Mouse (Mus musculus): ENCODE data around the gene Mphosph9.
"Not testable (repeated sequence)": the region's sequence is repeated elsewhere in the genome, so short reads cannot be mapped to it uniquely, and the experiment has no call there.

The Mphosph9 gene

DNA sequence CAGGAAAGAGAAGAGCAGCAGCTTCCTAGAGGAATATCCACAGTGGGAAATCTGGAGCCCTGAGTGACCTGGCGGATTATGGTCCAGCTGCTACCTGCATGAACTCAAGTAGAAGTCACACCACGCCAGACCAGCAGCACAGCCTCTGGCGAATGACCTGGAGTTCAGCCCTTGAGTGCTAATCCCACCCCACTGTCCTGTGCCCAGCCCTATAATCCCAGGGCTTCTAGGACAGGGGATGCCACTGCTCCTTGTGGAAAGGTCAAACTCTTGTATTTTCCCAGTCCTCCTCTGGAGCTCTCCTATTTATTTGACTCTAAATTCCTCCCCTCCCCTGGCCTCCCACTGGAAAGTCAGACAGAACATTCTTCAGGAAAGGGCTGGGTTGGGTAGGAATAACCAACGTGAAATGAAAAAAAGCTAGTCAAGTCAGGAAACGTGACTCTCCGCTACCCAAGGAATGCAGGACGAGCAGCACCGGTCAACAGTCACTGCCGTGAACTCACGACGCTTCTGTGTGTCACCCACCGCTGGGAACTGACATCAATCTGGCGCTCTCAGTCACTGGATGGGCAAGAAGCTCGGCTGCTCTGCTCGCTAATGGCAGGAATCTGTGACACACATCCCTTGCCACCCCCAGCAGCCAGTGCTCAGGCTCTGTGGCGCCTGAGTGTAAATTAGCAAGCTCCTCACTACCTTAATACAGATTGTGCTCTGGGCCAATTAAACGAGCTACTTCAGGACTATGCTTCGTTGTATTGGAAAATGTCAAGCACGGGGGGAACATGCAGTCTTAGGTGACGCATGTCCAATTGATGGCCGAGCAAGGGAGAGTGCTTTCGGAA lies 86.7 kb downstream of the Mphosph9 start:
- in situ Hi-C loops (cut with MseI, MboI) = no loop called here

- in situ Hi-C loops (cut with MseI, MboI) = no loop called here
Observed at GRCm38 (mm10) chr5:124236180-124236579, 91.6 kb downstream of the Mphosph9 start.

DNA sequence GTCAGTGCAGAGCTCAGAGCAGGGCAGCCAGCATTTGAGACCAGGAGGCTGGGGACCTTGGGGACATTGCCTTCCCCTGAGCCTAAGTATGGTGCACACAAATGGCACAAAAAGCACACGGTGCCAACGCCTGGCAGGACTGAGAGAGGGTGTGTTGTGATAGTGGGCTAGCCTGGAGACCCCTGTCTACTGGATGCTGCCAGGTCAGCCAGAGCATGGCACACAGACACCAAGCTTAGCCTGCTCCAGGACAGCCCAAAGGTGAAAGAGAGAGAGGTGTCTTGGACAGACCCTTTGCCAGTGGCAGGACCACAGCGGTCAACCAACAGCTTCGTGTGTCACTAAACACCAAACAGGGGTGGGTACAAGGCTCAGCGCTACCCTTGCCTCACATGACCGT lies 93.0 kb downstream of the Mphosph9 start:
- in situ Hi-C loops (cut with MseI, MboI) = no loop called here

- in situ Hi-C loops (cut with MseI, MboI) = no loop called here
Observed at GRCm38 (mm10) chr5:124233874-124234661, 93.7 kb downstream of the Mphosph9 start.

DNA sequence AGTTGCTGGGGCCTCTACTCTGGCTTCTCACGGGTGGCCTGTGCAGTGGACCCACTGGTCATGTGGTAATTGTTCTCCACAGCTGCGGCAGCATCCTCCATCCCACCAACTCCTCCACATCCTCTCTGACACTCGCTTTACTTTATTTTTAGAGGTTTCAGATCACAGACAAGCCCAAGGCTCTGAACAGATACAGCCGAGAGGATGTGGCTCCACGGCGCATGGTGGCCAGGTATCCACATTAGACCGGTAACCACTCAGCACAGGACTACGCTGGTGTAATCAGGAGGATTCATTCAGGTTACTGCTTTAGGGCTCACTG lies 94.7 kb downstream of the Mphosph9 start:
- in situ Hi-C loops (cut with MseI, MboI) = no loop called here

- in situ Hi-C loops (cut with MseI, MboI) = no loop called here
Observed at GRCm38 (mm10) chr5:124232360-124233143, 95.2 kb downstream of the Mphosph9 start.

GRCm38 (mm10) chr5:124230461-124230860 lies 97.3 kb downstream of the Mphosph9 start:
- in situ Hi-C loops (cut with MseI, MboI) = no loop called here

- in situ Hi-C loops (cut with MseI, MboI) = no loop called here
Observed at GRCm38 (mm10) chr5:124227193-124227592, 100.6 kb downstream of the Mphosph9 start.

DNA sequence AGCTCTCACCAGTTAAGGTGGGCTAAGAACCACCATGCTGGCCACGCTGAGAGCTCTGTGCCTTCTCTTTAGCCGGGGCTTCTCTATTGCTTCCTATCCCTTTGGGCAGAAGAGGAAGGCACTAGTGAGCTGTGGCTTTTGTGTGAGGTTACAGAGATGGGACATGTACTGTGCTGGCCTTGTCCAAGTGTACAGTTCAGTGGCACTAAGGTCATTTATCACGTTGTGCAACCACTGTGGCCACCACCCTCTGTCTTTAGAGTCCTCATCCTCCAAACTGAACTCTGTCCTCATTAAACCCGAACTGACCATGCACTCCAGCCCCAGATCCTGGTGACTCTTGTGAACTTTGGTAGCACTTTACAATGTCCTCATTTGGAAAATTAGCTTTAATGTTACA lies 101.3 kb downstream of the Mphosph9 start:
- in situ Hi-C loops (cut with MseI, MboI) = no loop called here

DNA sequence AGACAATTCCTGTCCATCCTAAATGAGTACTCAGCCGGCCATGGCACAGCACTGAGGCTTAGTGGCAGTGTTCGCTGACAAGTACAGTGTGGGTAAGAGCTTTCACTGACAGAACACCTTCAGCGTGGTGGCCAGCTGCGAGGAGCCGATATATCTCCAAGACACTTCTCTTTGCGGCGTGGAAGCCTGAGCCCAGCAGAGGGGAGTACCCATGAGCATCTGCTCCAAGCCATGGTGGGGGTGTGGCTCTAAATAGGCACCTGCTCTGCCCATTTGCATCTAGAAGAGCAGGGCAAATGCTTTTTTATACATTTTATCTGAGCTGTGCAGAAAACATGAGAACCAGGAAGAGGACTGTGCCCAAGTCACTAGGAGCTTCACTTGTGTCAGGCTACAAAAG lies 101.9 kb downstream of the Mphosph9 start:
- in situ Hi-C loops (cut with MseI, MboI) = no loop called here

- in situ Hi-C loops (cut with MseI, MboI) = no loop called here
Observed at GRCm38 (mm10) chr5:124224321-124225092, 103.3 kb downstream of the Mphosph9 start.

DNA sequence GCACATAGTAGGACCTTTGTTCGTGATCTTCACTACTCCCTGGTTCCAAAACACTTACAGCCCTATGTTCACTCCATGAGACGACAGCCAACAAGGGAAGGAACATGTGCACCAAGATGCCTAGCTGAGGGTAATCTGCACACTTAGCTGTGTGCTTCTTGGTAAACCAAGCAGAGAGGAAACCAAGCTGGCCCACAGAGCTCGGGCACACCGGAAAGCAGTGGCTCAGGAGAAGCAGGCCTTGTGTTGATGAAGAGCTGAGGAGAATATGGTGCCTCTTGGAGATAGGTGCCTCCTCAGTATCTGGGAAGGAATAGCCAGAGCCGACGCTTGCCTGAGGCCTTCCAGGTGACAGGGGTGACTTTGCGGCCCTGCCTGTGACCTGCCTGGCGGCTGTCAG lies 104.2 kb downstream of the Mphosph9 start:
- in situ Hi-C loops (cut with MseI, MboI) = no loop called here

GRCm38 (mm10) chr5:124222696-124223095 lies 105.1 kb downstream of the Mphosph9 start:
- in situ Hi-C loops (cut with MseI, MboI) = no loop called here

- in situ Hi-C loops (cut with MseI, MboI) = no loop called here
Observed at GRCm38 (mm10) chr5:124221736-124222040, 106.1 kb downstream of the Mphosph9 start.

DNA sequence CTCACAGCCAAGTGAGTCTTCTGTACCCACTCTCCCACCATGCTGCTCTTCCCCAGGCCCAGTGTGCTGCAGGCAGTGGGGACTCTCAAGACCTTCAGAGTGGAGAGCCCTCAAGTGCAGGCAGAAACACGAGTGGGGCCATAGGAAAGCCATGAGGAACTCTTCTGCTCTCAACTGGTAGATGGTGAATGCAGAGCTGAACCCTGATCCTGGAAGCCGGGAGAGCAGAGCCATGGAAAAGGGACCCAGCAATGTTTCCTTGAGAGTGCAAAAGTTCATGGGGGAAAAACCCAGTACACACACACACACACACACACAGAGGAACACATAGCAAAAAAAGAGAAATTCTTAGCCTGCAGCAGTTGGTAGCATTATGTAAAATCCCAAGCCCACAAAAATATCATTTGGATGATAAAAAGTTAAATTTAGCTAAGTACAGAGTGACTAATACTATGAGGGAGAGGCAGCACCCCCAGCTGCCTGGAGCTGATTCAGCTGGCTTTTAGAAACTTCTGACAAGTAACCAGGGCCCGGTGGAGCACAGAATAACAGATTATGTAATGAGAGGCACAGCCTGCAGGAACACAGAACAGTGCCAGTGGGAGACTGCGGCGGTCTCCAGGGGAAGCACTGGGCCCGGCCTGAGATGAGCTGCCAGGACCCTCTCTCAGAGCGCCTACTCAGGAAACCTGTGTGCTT lies 106.6 kb downstream of the Mphosph9 start:
- in situ Hi-C loops (cut with MseI, MboI) = no loop called here

GRCm38 (mm10) chr5:124220551-124220950 lies 107.2 kb downstream of the Mphosph9 start:
- in situ Hi-C loops (cut with MseI, MboI) = no loop called here

GRCm38 (mm10) chr5:124219431-124219830 lies 108.3 kb downstream of the Mphosph9 start:
- in situ Hi-C loops (cut with MseI, MboI) = no loop called here

GRCm38 (mm10) chr5:124218986-124219385 lies 108.8 kb downstream of the Mphosph9 start:
- in situ Hi-C loops (cut with MseI, MboI) = no loop called here

DNA sequence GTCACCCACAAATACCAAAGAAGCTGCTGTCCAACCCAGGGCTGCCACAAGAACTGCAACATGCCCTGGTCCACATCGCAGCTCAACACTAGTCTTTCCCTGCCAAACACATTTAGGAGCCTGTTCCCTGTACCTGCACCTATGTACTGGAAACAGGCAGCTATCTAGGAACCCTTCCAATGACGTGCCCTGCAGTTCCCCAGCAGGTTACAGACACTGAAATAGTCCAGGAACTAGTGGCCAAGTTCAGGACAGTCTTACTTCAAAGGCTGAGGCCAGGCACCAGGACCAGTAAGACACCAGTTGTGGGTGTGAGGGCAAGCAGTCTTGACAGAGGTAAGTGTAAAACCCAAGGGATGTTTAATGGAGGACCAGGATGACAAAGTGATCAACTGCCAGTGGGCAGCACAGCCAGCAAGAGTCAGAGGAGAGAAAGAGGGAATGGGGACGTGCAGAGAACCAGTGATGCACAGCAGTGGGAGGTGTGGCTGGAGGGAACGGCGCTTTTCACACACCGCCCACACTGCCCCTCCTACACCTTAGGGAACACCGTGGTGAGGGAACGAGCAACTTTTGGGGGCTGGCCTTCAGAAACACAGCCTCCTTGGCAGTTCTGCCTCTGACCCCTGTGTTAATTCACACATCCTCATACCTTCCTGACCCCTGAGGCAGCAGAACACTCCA lies 110.1 kb downstream of the Mphosph9 start:
- in situ Hi-C loops (cut with MseI, MboI) = no loop called here

GRCm38 (mm10) chr5:124217092-124217491 lies 110.7 kb downstream of the Mphosph9 start:
- in situ Hi-C loops (cut with MseI, MboI) = not testable (repeated sequence)

Measured in mouse trophoblast stem cell (cell line).